Mouse (Mus musculus) cerebellum, adult 2 months (tissue): ENCODE measurements around the gene 4930539E08Rik.

ENCODE experiments used
- CTCF ChIP-seq: fragments of 200-500 bp; IDR thresholded peaks from 2 replicates; pipeline ENCODE4 v1.5.1; 2011; ENCODE audit warnings: low read depth, mild to moderate bottlenecking, control low read depth, low read length, moderate library complexity, borderline replicate concordance; ENCODE audit not compliant: insufficient read depth
- POLR2A ChIP-seq: fragments of 200-500 bp; IDR thresholded peaks from 2 replicates; pipeline ENCODE4 v1.6.1; 2011; ENCODE audit warnings: low read length, control low read depth, borderline replicate concordance; ENCODE audit not compliant: insufficient read depth

DNA sequence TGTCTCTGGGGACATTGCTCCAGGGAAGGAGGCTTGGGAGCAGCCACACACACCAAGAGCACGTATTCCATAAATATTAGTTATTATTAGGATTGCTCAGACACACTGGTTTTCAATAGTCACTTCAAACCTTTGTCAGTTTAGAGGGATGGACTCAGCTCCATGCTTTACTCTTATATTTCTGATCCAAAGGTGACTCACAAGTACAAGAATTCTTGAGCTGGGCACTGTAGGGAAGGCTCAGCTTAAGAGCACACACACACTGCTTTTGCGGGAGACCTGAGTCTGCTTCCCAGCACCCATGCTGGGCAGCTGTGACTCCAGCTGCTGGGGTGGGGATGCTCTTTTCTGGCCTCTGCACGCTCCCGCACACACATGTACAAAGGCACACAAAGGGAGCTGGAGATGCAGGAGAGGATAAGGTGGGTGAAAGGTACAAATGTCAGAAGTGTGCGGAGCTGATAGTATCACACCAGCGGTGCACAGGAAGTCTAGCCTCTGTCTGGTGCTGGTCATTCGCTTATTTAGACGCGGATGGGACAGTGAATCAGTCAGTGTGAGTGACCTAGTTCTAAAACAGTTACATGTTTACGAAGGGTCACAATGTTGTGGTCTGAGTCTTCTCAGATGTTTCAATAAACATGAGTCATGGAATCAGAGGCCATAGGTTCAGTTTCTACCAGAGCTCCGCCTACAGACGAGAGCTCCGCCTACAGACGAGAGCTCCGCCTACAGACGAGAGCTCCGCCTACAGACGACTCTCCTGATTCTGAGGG lies 16.5 kb upstream of the 4930539E08Rik start:
- no peak for TF ChIP-seq CTCF
- TF ChIP-seq POLR2A, result no peak
